Mouse (Mus musculus) heart, embryonic 12.5 days (tissue): ENCODE data around the gene Sectm1b. TPM values are rescaled to one million over a fixed set of nuclear protein-coding genes. Genes with fewer than 3 reads are reported as not detected.
A peak's percentile ranks its signal among the peaks of the same experiment; 100 is the strongest.
"Not testable (repeated sequence)": the region's sequence is repeated elsewhere in the genome, so short reads cannot be mapped to it uniquely, and the experiment has no call there.

Source experiments
- ATAC-seq: fragments of 200-750 bp; cut with Nextera tagmentation; 2 replicates; pipeline ENCODE4 v1.8.0; 2017; ENCODE audit warnings: moderate TSS enrichment, moderate library complexity; ENCODE audit not compliant: insufficient number of reproducible peaks, low FRiP score
- H3K27ac ChIP-seq: fragments of 300-500 bp; sonication (generic); 2 replicates; pipeline ENCODE4 v1.5.1; 2016; ENCODE audit warnings: mild to moderate bottlenecking, moderate library complexity; ENCODE audit not compliant: poor library complexity, severe bottlenecking
- H3K27me3 ChIP-seq: fragments of 300-500 bp; sonication (generic); replicated peaks from 2 replicates; pipeline ENCODE4 v1.6.1; 2016; ENCODE audit warnings: mild to moderate bottlenecking, moderate library complexity
- H3K36me3 ChIP-seq: fragments of 300-500 bp; sonication (generic); 2 replicates; pipeline ENCODE4 v1.6.1; 2016; ENCODE audit warnings: mild to moderate bottlenecking, moderate library complexity
- H3K4me1 ChIP-seq: fragments of 300-500 bp; sonication (generic); replicated peaks from 2 replicates; pipeline ENCODE4 v1.6.1; 2016; ENCODE audit warnings: mild to moderate bottlenecking
- H3K4me2 ChIP-seq: fragments of 300-500 bp; sonication (generic); 2 replicates; pipeline ENCODE4 v1.6.1; 2016; ENCODE audit warnings: mild to moderate bottlenecking, moderate library complexity
- H3K4me3 ChIP-seq: fragments of 300-500 bp; sonication (generic); 2 replicates; pipeline ENCODE4 v1.5.1; 2016; ENCODE audit warnings: mild to moderate bottlenecking
- H3K9ac ChIP-seq: fragments of 300-500 bp; sonication (generic); 2 replicates; pipeline ENCODE4 v1.6.1; 2016; ENCODE audit warnings: mild to moderate bottlenecking, moderate library complexity
- H3K9me3 ChIP-seq: fragments of 300-500 bp; sonication (generic); replicated peaks from 2 replicates; pipeline ENCODE4 v1.6.1; 2016; ENCODE audit warnings: mild to moderate bottlenecking, moderate library complexity
- WGBS: fragments of 180-500 bp; shearing (Covaris S2); methylation state at CpG from one replicate; pipeline ENCODE4 v1.1.7; 2016; 5-methylcytosine and 5-hydroxymethylcytosine counted together
- polyA plus RNA-seq: library from polyadenylated mRNA; unstranded; fragments of >200 nt; fragmentation: Nextera tagmentation; extraction: Ambion mirVana; gene quantifications from 2 replicates; pipeline ENCODE4 v1.2.1, GENCODE M21; 2016

Sectm1b gene
- polyA plus RNA-seq, 1 experiment from 2014 or later, result not detected

- H3K9me3 ChIP-seq, result no peaks in the 10 kb centered on the region
- no peak for ATAC-seq
- no peak overlapping the region for H3K4me3 ChIP-seq
- no peak overlapping the region for H3K27ac ChIP-seq
- H3K4me2 ChIP-seq, result no peak overlapping the region
- 63% methylated on average over 5 of the region's 5 CpGs for WGBS
- H3K27me3 ChIP-seq, result peaks cover 14% of the 10 kb centered on the region
- H3K4me1 ChIP-seq, result no peaks in the 10 kb centered on the region
- no peaks in the 10 kb centered on the region for H3K36me3 ChIP-seq
- no peak overlapping the region for H3K9ac ChIP-seq
These were observed 12.3 kb upstream of the Sectm1b start for GRCm38 (mm10) chr11:121075655-121076054.

GRCm38 (mm10) chr11:121069662-121070061 is 6.3 kb upstream of the Sectm1b start:
- H3K4me1 ChIP-seq, H3K36me3 ChIP-seq, ATAC-seq, H3K9me3 ChIP-seq, H3K27ac ChIP-seq, H3K4me3 ChIP-seq, H3K27me3 ChIP-seq, H3K4me2 ChIP-seq, H3K9ac ChIP-seq: not testable (repeated sequence)
- WGBS, result 91% methylated on average over 12 of the region's 16 CpGs

- no peaks in the 10 kb centered on the region; the same call in 1 of the 2 replicates for H3K9me3 ChIP-seq
- no peaks in the 10 kb centered on the region for H3K4me1 ChIP-seq
- no peaks in the 10 kb centered on the region for H3K36me3 ChIP-seq
- no peak for ATAC-seq
- peaks cover 15% of the 10 kb centered on the region; the same call in 1 of the 2 replicates for H3K27me3 ChIP-seq
- no peak overlapping the region for H3K4me2 ChIP-seq
- no peak overlapping the region for H3K4me3 ChIP-seq
- WGBS, result 94% methylated on average over 2 of the region's 2 CpGs
- no peak overlapping the region for H3K27ac ChIP-seq
- no peak overlapping the region for H3K9ac ChIP-seq
These were observed 4.5 kb upstream of the Sectm1b start for GRCm38 (mm10) chr11:121067895-121068294.

- no peak overlapping the region for H3K27ac ChIP-seq
- no peak for ATAC-seq
- peaks cover 20% of the 10 kb centered on the region; the same call in 1 of the 2 replicates for H3K27me3 ChIP-seq
- WGBS, result 76% methylated on average over 3 of the region's 3 CpGs
- H3K4me1 ChIP-seq, result no peaks in the 10 kb centered on the region
- H3K9ac ChIP-seq, result no peak overlapping the region
- no peaks in the 10 kb centered on the region for H3K9me3 ChIP-seq
- no peak overlapping the region for H3K4me3 ChIP-seq
- H3K36me3 ChIP-seq, result no peaks in the 10 kb centered on the region
- H3K4me2 ChIP-seq, result no peak overlapping the region
These were observed 828 bp upstream of the Sectm1b start for GRCm38 (mm10) chr11:121064197-121064596.

- H3K27me3 ChIP-seq, result peaks cover 20% of the 10 kb centered on the region; the same call in 1 of the 2 replicates
- no peak overlapping the region for H3K27ac ChIP-seq
- no peak for ATAC-seq
- H3K36me3 ChIP-seq, result no peaks in the 10 kb centered on the region
- H3K4me3 ChIP-seq, result no peak overlapping the region
- no peak overlapping the region for H3K4me2 ChIP-seq
- no peaks in the 10 kb centered on the region for H3K4me1 ChIP-seq
- no peaks in the 10 kb centered on the region for H3K9me3 ChIP-seq
- WGBS, result 57% methylated on average over 8 of the region's 8 CpGs
- no peak overlapping the region for H3K9ac ChIP-seq
These were observed 1.8 kb downstream of the Sectm1b start for GRCm38 (mm10) chr11:121061615-121062014.

GRCm38 (mm10) chr11:121060401-121061067 is 2.8 kb downstream of the Sectm1b start:
- H3K4me3 ChIP-seq, H3K36me3 ChIP-seq, ATAC-seq, H3K9me3 ChIP-seq, H3K4me1 ChIP-seq, H3K27ac ChIP-seq, H3K9ac ChIP-seq, H3K4me2 ChIP-seq: not testable (repeated sequence)
- H3K27me3 ChIP-seq, result peaks cover 16% of the 10 kb centered on the region; the same call in 1 of the 2 replicates
- 88% methylated on average over 6 of the region's 6 CpGs for WGBS

- WGBS, result 82% methylated on average over 4 of the region's 4 CpGs
- peaks cover 7% of the 10 kb centered on the region; the same call in 1 of the 2 replicates for H3K4me1 ChIP-seq
- no peak overlapping the region for H3K4me3 ChIP-seq
- H3K36me3 ChIP-seq, result no peaks in the 10 kb centered on the region
- ATAC-seq, result no peak
- H3K27ac ChIP-seq, result no peak overlapping the region
- no peaks in the 10 kb centered on the region for H3K9me3 ChIP-seq
- no peak overlapping the region for H3K4me2 ChIP-seq
- H3K9ac ChIP-seq, result no peak overlapping the region
- H3K27me3 ChIP-seq, result peaks cover 18% of the 10 kb centered on the region; the same call in 1 of the 2 replicates
These were observed 3.9 kb downstream of the Sectm1b start for GRCm38 (mm10) chr11:121059471-121059870.

- Histone ChIP-seq H3K4me3 (no peak overlapping the region), H3K4me1 (peaks cover 7% of the 10 kb centered on the region; the same call in 1 of the 2 replicates), H3K9ac (no peak overlapping the region), H3K36me3 (no peaks in the 10 kb centered on the region), H3K27me3 (peaks cover 21% of the 10 kb centered on the region; the same call in 1 of the 2 replicates), H3K9me3 (no peaks in the 10 kb centered on the region), H3K4me2 (no peak overlapping the region), H3K27ac (no peak overlapping the region)
- no peak for ATAC-seq
- WGBS, result 83% methylated on average over 4 of the region's 4 CpGs
These were observed 4.4 kb downstream of the Sectm1b start for GRCm38 (mm10) chr11:121058956-121059355.

- Histone ChIP-seq H3K27ac (no peak overlapping the region), H3K9me3 (no peaks in the 10 kb centered on the region), H3K4me2 (no peak overlapping the region), H3K36me3 (no peaks in the 10 kb centered on the region), H3K4me1 (peaks cover 7% of the 10 kb centered on the region; the same call in 1 of the 2 replicates), H3K9ac (no peak overlapping the region), H3K27me3 (peaks cover 13% of the 10 kb centered on the region; the same call in 1 of the 2 replicates), H3K4me3 (no peak overlapping the region)
- no peak for ATAC-seq
- WGBS, result 72% methylated on average over 5 of the region's 5 CpGs
These were observed 5.2 kb downstream of the Sectm1b start for GRCm38 (mm10) chr11:121058122-121058521.

- Histone ChIP-seq H3K4me2 (no peak overlapping the region), H3K9ac (no peak overlapping the region), H3K4me3 (no peak overlapping the region), H3K27me3 (0 out of 2 replicates have a peak, but pooled peaks cover 5% of the 10 kb centered on the region), H3K27ac (no peak overlapping the region), H3K4me1 (peaks cover 7% of the 10 kb centered on the region; the same call in 1 of the 2 replicates), H3K9me3 (no peaks in the 10 kb centered on the region), H3K36me3 (no peaks in the 10 kb centered on the region)
- ATAC-seq, result no peak
- 53% methylated on average over 7 of the region's 7 CpGs for WGBS
These were observed 6.7 kb downstream of the Sectm1b start for GRCm38 (mm10) chr11:121056536-121057236.

GRCm38 (mm10) chr11:121053536-121053935 is 9.8 kb downstream of the Sectm1b start:
- Histone ChIP-seq H3K4me2 (no peak overlapping the region), H3K27ac (no peak overlapping the region), H3K4me1 (peaks cover 7% of the 10 kb centered on the region; the same call in 1 of the 2 replicates), H3K36me3 (no peaks in the 10 kb centered on the region), H3K27me3 (0 out of 2 replicates have a peak, but pooled peaks cover 5% of the 10 kb centered on the region), H3K9ac (no peak overlapping the region), H3K4me3 (no peak overlapping the region), H3K9me3 (no peaks in the 10 kb centered on the region)
- WGBS, result 15% methylated on average over 8 of the region's 8 CpGs
- ATAC-seq, result peak; percentile 29; the same call in 1 of the 2 replicates
